Mouse (Mus musculus) right cerebral cortex, adult 18-20 months (tissue): Measurements from ENCODE around the gene Dennd5b.
"Not testable (repeated sequence)": the region's sequence is repeated elsewhere in the genome, so short reads cannot be mapped to it uniquely, and the experiment has no call there.

Source experiments
- DNase-seq: peaks from one replicate; pipeline ENCODE4 v3.0.0; 2022; ENCODE audit warnings: mixed read lengths

Gene Dennd5b

GRCm38 (mm10) chr6:148945509-148946408, 155.7 kb downstream of the Dennd5b start:
- peak; percentile 13 for DNase-seq

GRCm38 (mm10) chr6:148944767-148945508, 156.5 kb downstream of the Dennd5b start:
- peak; percentile 10 for DNase-seq

GRCm38 (mm10) chr6:148944344-148944766, 157.1 kb downstream of the Dennd5b start:
- DNase-seq, result no peak

- no peak for DNase-seq
Observed at GRCm38 (mm10) chr6:148943695-148944094, 157.8 kb downstream of the Dennd5b start.

- no peak for DNase-seq
Observed at GRCm38 (mm10) chr6:148942406-148942805, 159.1 kb downstream of the Dennd5b start.

GRCm38 (mm10) chr6:148941880-148942279, 159.6 kb downstream of the Dennd5b start:
- DNase-seq, result no peak

GRCm38 (mm10) chr6:148940383-148940782, 161.1 kb downstream of the Dennd5b start:
- DNase-seq, result not testable (repeated sequence)
